Mouse (Mus musculus) liver, postnatal 0 days (tissue): ENCODE results near the gene Krtap3-3. TPM values are rescaled to one million over a fixed set of nuclear protein-coding genes. Genes with fewer than 3 reads are reported as not detected.
"Not testable (repeated sequence)": the region's sequence is repeated elsewhere in the genome, so short reads cannot be mapped to it uniquely, and the experiment has no call there.

Source experiments
- ATAC-seq: fragments of 200-750 bp; cut with Nextera tagmentation; 2 replicates; pipeline ENCODE4 v1.8.0; 2017; ENCODE audit warnings: mild to moderate bottlenecking, moderate library complexity
- DNase-seq: peaks from one replicate; pipeline ENCODE4 v3.0.0-alpha.2; 2016
- H3K27ac ChIP-seq: fragments of 300-500 bp; sonication (generic); 2 replicates; pipeline ENCODE4 v1.5.1; 2014; ENCODE audit warnings: antibody characterized with exemption, moderate library complexity, mild to moderate bottlenecking, low read depth
- H3K27me3 ChIP-seq: fragments of 300-500 bp; sonication (generic); 2 replicates; pipeline ENCODE4 v1.6.1; 2014; ENCODE audit warnings: low read length, control low read depth, mixed read lengths; ENCODE audit not compliant: insufficient read depth
- H3K36me3 ChIP-seq: fragments of 300-500 bp; sonication (generic); replicated peaks from 2 replicates; pipeline ENCODE4 v1.6.1; 2014; ENCODE audit warnings: mild to moderate bottlenecking, control low read depth, low read length, moderate library complexity, mixed read lengths; ENCODE audit not compliant: insufficient read depth
- H3K4me1 ChIP-seq: fragments of 300-500 bp; sonication (generic); 2 replicates; pipeline ENCODE4 v1.6.1; 2014; ENCODE audit warnings: antibody characterized with exemption, mild to moderate bottlenecking, control low read depth; ENCODE audit not compliant: insufficient read depth
- H3K4me2 ChIP-seq: fragments of 300-500 bp; sonication (generic); 2 replicates; pipeline ENCODE4 v1.6.1; 2014; ENCODE audit warnings: low read depth, mild to moderate bottlenecking, low read length, moderate library complexity, mixed read lengths
- H3K4me3 ChIP-seq: fragments of 300-500 bp; sonication (generic); 2 replicates; pipeline ENCODE4 v1.5.1; 2014; ENCODE audit warnings: low read depth, low read length
- H3K9ac ChIP-seq: fragments of 300-500 bp; sonication (generic); replicated peaks from 2 replicates; pipeline ENCODE4 v1.6.1; 2014; ENCODE audit warnings: mild to moderate bottlenecking, moderate library complexity
- H3K9me3 ChIP-seq: fragments of 300-500 bp; sonication (generic); 2 replicates; pipeline ENCODE4 v1.6.1; 2016; ENCODE audit warnings: mild to moderate bottlenecking, control low read depth, low read length, mixed read lengths
- CTCF ChIP-seq: sonication (generic); IDR thresholded peaks from 2 replicates; pipeline ENCODE4 v1.5.1; 2016; ENCODE audit warnings: antibody characterized with exemption, low read depth
- EP300 ChIP-seq: IDR thresholded peaks from 2 replicates; pipeline ENCODE4 v1.6.1; 2016; ENCODE audit warnings: antibody characterized with exemption, low read depth, mild to moderate bottlenecking
- WGBS: fragments of 180-500 bp; shearing (Covaris S2); extraction: QIAGEN DNeasy Blood & Tissue Kit; methylation state at CpG from one replicate; pipeline ENCODE4 v1.1.7; 2014; ENCODE audit not compliant: insufficient replicate concordance; 5-methylcytosine and 5-hydroxymethylcytosine counted together
- polyA plus RNA-seq: library from polyadenylated mRNA; unstranded; fragments of >200 nt; fragmentation: Nextera tagmentation; extraction: Ambion mirVana; gene quantifications from 2 replicates; pipeline ENCODE4 v1.2.1, GENCODE M21; 2015

Gene Krtap3-3
- polyA plus RNA-seq: not detected in 2 replicates

- no peak for TF ChIP-seq CTCF
- no peak for TF ChIP-seq EP300
- Histone ChIP-seq H3K9me3 (no peaks in the 10 kb centered on the region), H3K27me3 (no peaks in the 10 kb centered on the region), H3K4me1 (no peaks in the 10 kb centered on the region), H3K4me2 (no peak within 1 kb of the TSS), H3K36me3 (no peaks in the 10 kb centered on the region), H3K4me3 (no peak within 1 kb of the TSS), H3K9ac (no peak within 1 kb of the TSS), H3K27ac (no peak within 1 kb of the TSS)
- WGBS: 48% methylated on average over 4 of the region's 4 CpGs
- no peak for DNase-seq
- no peak for ATAC-seq
Measured at GRCm38 (mm10) chr11:99550765-99551164, at the start of gene Krtap3-3. TSS of gene Krtap3-3 (minus strand) at chr11:99550865.

GRCm38 (mm10) chr11:99597742-99598141 is 47.1 kb upstream of the Krtap3-3 start, which contains the start of gene Krtap9-3:
TSS of gene Krtap9-3 (minus strand) at chr11:99598105.
- H3K4me3 ChIP-seq, H3K4me2 ChIP-seq, H3K9me3 ChIP-seq, H3K27ac ChIP-seq, H3K9ac ChIP-seq, ATAC-seq, H3K36me3 ChIP-seq, H3K27me3 ChIP-seq, DNase-seq, H3K4me1 ChIP-seq: not testable (repeated sequence)
- 67% methylated on average over 6 of the region's 6 CpGs for WGBS

GRCm38 (mm10) chr11:99590981-99591380 is 40.3 kb upstream of the Krtap3-3 start, which contains the start of gene Krtap1-3:
TSS of gene Krtap1-3 (minus strand) at chr11:99591339.
- 78% methylated on average over 6 of the region's 6 CpGs for WGBS
- no peak for ATAC-seq

GRCm38 (mm10) chr11:99585096-99585495 is 34.4 kb upstream of the Krtap3-3 start:
- H3K4me2 ChIP-seq: no peak overlapping the region
- no peaks in the 10 kb centered on the region for H3K27me3 ChIP-seq
- H3K36me3 ChIP-seq: no peaks in the 10 kb centered on the region
- TF ChIP-seq CTCF (no peak), EP300 (no peak)
- H3K27ac ChIP-seq: no peak overlapping the region
- no peak overlapping the region for H3K9ac ChIP-seq
- ATAC-seq: no peak
- H3K4me1 ChIP-seq: no peaks in the 10 kb centered on the region
- no peaks in the 10 kb centered on the region for H3K9me3 ChIP-seq
- no peak for DNase-seq
- 82% methylated on average over 7 of the region's 7 CpGs for whole genome bisulfite sequencing
- H3K4me3 ChIP-seq: no peak overlapping the region

More at GRCm38 (mm10) chr11:99590981-99591380, 40.3 kb upstream of the Krtap3-3 start, which contains the start of gene Krtap1-3:
- Histone ChIP-seq H3K9ac (no peak within 1 kb of the TSS), H3K9me3 (no peaks in the 10 kb centered on the region), H3K36me3 (no peaks in the 10 kb centered on the region), H3K4me1 (no peaks in the 10 kb centered on the region), H3K27me3 (no peaks in the 10 kb centered on the region), H3K4me3 (no peak within 1 kb of the TSS), H3K4me2 (no peak within 1 kb of the TSS), H3K27ac (no peak within 1 kb of the TSS)
- TF ChIP-seq EP300 (no peak), CTCF (no peak)
- DNase-seq: no peak

GRCm38 (mm10) chr11:99583245-99583704 is 32.6 kb upstream of the Krtap3-3 start, which contains the start of gene Krtap1-4:
TSS of gene Krtap1-4 (minus strand) at chr11:99583654.
- no peaks in the 10 kb centered on the region for H3K9me3 ChIP-seq
- no peak for ATAC-seq
- H3K36me3 ChIP-seq: no peaks in the 10 kb centered on the region
- no peaks in the 10 kb centered on the region for H3K27me3 ChIP-seq
- no peaks in the 10 kb centered on the region for H3K4me1 ChIP-seq
- DNase-seq: no peak
- TF ChIP-seq EP300: no peak
- no peak for TF ChIP-seq CTCF
- H3K4me3 ChIP-seq: no peak within 1 kb of the TSS
- H3K4me2 ChIP-seq: no peak within 1 kb of the TSS
- H3K27ac ChIP-seq: no peak within 1 kb of the TSS
- no peak within 1 kb of the TSS for H3K9ac ChIP-seq
- WGBS: 84% methylated on average over 5 of the region's 5 CpGs

- H3K27ac ChIP-seq: no peak overlapping the region
- DNase-seq (no peak), ATAC-seq (no peak)
- no peaks in the 10 kb centered on the region for H3K27me3 ChIP-seq
- H3K36me3 ChIP-seq: no peaks in the 10 kb centered on the region
- H3K4me1 ChIP-seq: no peaks in the 10 kb centered on the region
- 73% methylated on average over 6 of the region's 6 CpGs for WGBS
- TF ChIP-seq EP300: no peak
- TF ChIP-seq CTCF: no peak
- no peak overlapping the region for H3K4me3 ChIP-seq
- no peaks in the 10 kb centered on the region for H3K9me3 ChIP-seq
- no peak overlapping the region for H3K9ac ChIP-seq
- no peak overlapping the region for H3K4me2 ChIP-seq
Measured at GRCm38 (mm10) chr11:99581564-99581963, 30.9 kb upstream of the Krtap3-3 start.

- no peak overlapping the region for H3K27ac ChIP-seq
- no peak overlapping the region for H3K4me3 ChIP-seq
- TF ChIP-seq CTCF (no peak), EP300 (no peak)
- no peaks in the 10 kb centered on the region for H3K9me3 ChIP-seq
- ATAC-seq (no peak), DNase-seq (no peak)
- no peaks in the 10 kb centered on the region for H3K36me3 ChIP-seq
- H3K4me2 ChIP-seq: no peak overlapping the region
- WGBS: 78% methylated on average over 5 of the region's 5 CpGs
- H3K4me1 ChIP-seq: no peaks in the 10 kb centered on the region
- no peak overlapping the region for H3K9ac ChIP-seq
- H3K27me3 ChIP-seq: no peaks in the 10 kb centered on the region
Measured at GRCm38 (mm10) chr11:99581051-99581450, 30.4 kb upstream of the Krtap3-3 start.
